19 mouse cellular contexts compared by ENCODE assay signal in the genomic region with DNA sequence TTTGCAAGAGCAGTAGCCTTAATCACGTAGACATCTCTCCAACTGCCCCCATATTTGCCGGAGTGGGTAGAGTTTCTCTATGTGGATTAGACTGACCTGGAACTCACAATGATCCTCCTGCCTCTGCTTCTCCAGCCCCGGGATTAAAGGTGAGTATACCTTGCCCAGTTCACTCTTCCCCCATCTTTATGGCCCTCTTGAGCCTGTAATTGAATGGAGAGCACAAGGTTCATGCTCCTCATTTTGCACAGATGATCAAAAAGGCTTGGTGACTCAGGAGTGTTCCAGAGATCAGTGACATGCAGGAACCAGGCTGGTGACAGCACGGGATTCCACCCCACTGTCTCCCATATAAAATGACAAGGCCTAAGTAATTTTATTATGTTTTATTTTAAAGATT. TPM values are rescaled to one million over a fixed set of nuclear protein-coding genes. Genes with fewer than 3 reads are reported as not detected.
DNase-seq lines count a peak whose midpoint lies in the region; ATAC-seq and TF ChIP-seq lines count a peak whose summit lies in the region.
"Had no signal": no experiment of that assay in that cellular context is flagged by ENCODE, and none has a peak within 500 bp of the region (broad histone marks: within the 10 kb centered on the region; RNA-seq: fewer than 3 reads in every experiment).

No protein-coding gene starts in this region.

- ATAC-seq in intestine, embryonic 15.5 days = peak; percentile 55; the same call in 1 of the 2 replicates
- ATAC-seq in intestine, embryonic 16.5 days = peak; percentile 74
- ATAC-seq: forebrain, embryonic 13.5 days; forebrain, embryonic 15.5 days; forebrain, postnatal 0 days had no signal

- TF ChIP-seq CTCF in small intestine, adult 2 months (IDR thresholded peaks at IDR 0.05; ENCODE audit: extremely low read depth, insufficient read length, insufficient replicate concordance, low read depth, low read length) = no peak

- no peak overlapping the region for H3K27ac ChIP-seq in intestine, embryonic 15.5 days
- no peak overlapping the region for H3K27ac ChIP-seq in intestine, embryonic 16.5 days (ENCODE audit: low read length)
- peak overlapping the region; percentile 80; the same call in 1 of the 2 replicates for H3K27ac ChIP-seq in small intestine, adult 2 months (ENCODE audit: insufficient read depth, low read depth, low read length)
- no peak overlapping the region for H3K27ac ChIP-seq in embryonic facial prominence, embryonic 10.5 days (replicated peaks)
- H3K27ac ChIP-seq: embryonic facial prominence, embryonic 13.5 days; embryonic facial prominence, embryonic 15.5 days; forebrain, embryonic 13.5 days; forebrain, embryonic 15.5 days had no signal

- DNase-seq in left cerebral cortex, postnatal 25 days (ENCODE audit: low spot score in 2 of 2) = no peak
- DNase-seq in embryonic facial prominence, embryonic 10.5 days (ENCODE audit: low spot score) = no peak
- DNase-seq: adrenal gland, adult 2 months; adrenal gland, postnatal 10 days; adrenal gland, postnatal 25 days; cerebellum, adult 11 months; cerebellum, adult 18-20 months; cerebellum, adult 8-10 months; cerebellum, adult 9-11 months; cerebellum, postnatal 25 days; forebrain, postnatal 0 days had no signal

- no peak overlapping the region for H3K9ac ChIP-seq in intestine, embryonic 15.5 days
- no peak overlapping the region for H3K9ac ChIP-seq in intestine, embryonic 16.5 days (ENCODE audit: low read depth, low read length)
- H3K9ac ChIP-seq: embryonic facial prominence, embryonic 13.5 days; embryonic facial prominence, embryonic 15.5 days; forebrain, embryonic 13.5 days; forebrain, embryonic 15.5 days; forebrain, postnatal 0 days had no signal

- no peaks in the 10 kb centered on the region for H3K9me3 ChIP-seq in intestine, embryonic 15.5 days
- H3K9me3 ChIP-seq in intestine, embryonic 16.5 days (ENCODE audit: control insufficient read depth, low read length) = no peaks in the 10 kb centered on the region
- no peaks in the 10 kb centered on the region for H3K9me3 ChIP-seq in embryonic facial prominence, embryonic 10.5 days
- H3K9me3 ChIP-seq: embryonic facial prominence, embryonic 13.5 days; embryonic facial prominence, embryonic 15.5 days; forebrain, embryonic 13.5 days; forebrain, embryonic 15.5 days had no signal

- 76% methylated on average over 4 of the region's 4 CpGs for WGBS in intestine, embryonic 15.5 days
- WGBS in intestine, embryonic 16.5 days = 72% methylated on average over 4 of the region's 4 CpGs
- WGBS in small intestine, adult 2 months = 52% methylated on average over 4 of the region's 4 CpGs
- 80% methylated on average over 4 of the region's 4 CpGs for WGBS in embryonic facial prominence, embryonic 10.5 days

- no peaks in the 10 kb centered on the region for H3K36me3 ChIP-seq in intestine, embryonic 15.5 days
- H3K36me3 ChIP-seq in intestine, embryonic 16.5 days (ENCODE audit: control insufficient read depth, insufficient read depth, low read length) = no peaks in the 10 kb centered on the region
- H3K36me3 ChIP-seq in small intestine, adult 2 months (ENCODE audit: control insufficient read depth, insufficient read depth, low read length) = no peaks in the 10 kb centered on the region
- H3K36me3 ChIP-seq in embryonic facial prominence, embryonic 10.5 days (replicated peaks) = no peaks in the 10 kb centered on the region
- H3K36me3 ChIP-seq: embryonic facial prominence, embryonic 13.5 days; embryonic facial prominence, embryonic 15.5 days; forebrain, embryonic 15.5 days had no signal

- no peak for TF ChIP-seq POLR2A in small intestine, adult 2 months (IDR thresholded peaks at IDR 0.05; ENCODE audit: low read depth, low read length)

- H3K27me3 ChIP-seq in intestine, embryonic 15.5 days (replicated peaks) = no peaks in the 10 kb centered on the region
- H3K27me3 ChIP-seq in intestine, embryonic 16.5 days (replicated peaks; ENCODE audit: control insufficient read depth, insufficient read depth, low read length) = no peaks in the 10 kb centered on the region
- H3K27me3 ChIP-seq in small intestine, adult 2 months (ENCODE audit: control insufficient read depth, insufficient read depth, low read length) = no peaks in the 10 kb centered on the region
- H3K27me3 ChIP-seq in embryonic facial prominence, embryonic 10.5 days (replicated peaks; ENCODE audit: low read depth, poor library complexity, severe bottlenecking) = no peaks in the 10 kb centered on the region
- H3K27me3 ChIP-seq: embryonic facial prominence, embryonic 15.5 days; forebrain, embryonic 13.5 days; forebrain, embryonic 15.5 days had no signal

- H3K4me3 ChIP-seq in intestine, embryonic 15.5 days (replicated peaks) = no peak overlapping the region
- H3K4me3 ChIP-seq in intestine, embryonic 16.5 days (ENCODE audit: low read length) = no peak overlapping the region
- no peak overlapping the region for H3K4me3 ChIP-seq in small intestine, adult 2 months (ENCODE audit: low read depth, low read length)
- H3K4me3 ChIP-seq in embryonic facial prominence, embryonic 10.5 days = no peak overlapping the region
- H3K4me3 ChIP-seq: embryonic facial prominence, embryonic 13.5 days; embryonic facial prominence, embryonic 15.5 days; erythroblast, embryonic 14.5 days; forebrain, embryonic 13.5 days; forebrain, embryonic 15.5 days had no signal

- H3K4me1 ChIP-seq in intestine, embryonic 15.5 days (replicated peaks) = no peaks in the 10 kb centered on the region
- no peaks in the 10 kb centered on the region for H3K4me1 ChIP-seq in intestine, embryonic 16.5 days (ENCODE audit: control insufficient read depth, insufficient read depth, low read length)
- H3K4me1 ChIP-seq in small intestine, adult 2 months (ENCODE audit: control insufficient read depth, insufficient read depth, insufficient read length, low read length) = peaks cover 1% of the 10 kb centered on the region; the same call in 1 of the 2 replicates
- no peaks in the 10 kb centered on the region for H3K4me1 ChIP-seq in embryonic facial prominence, embryonic 10.5 days
- H3K4me1 ChIP-seq: embryonic facial prominence, embryonic 13.5 days; embryonic facial prominence, embryonic 15.5 days; forebrain, embryonic 13.5 days; forebrain, embryonic 15.5 days had no signal

- H3K4me2 ChIP-seq in intestine, embryonic 15.5 days (replicated peaks) = no peak overlapping the region
- no peak overlapping the region for H3K4me2 ChIP-seq in intestine, embryonic 16.5 days (ENCODE audit: low read depth, low read length)
- H3K4me2 ChIP-seq: embryonic facial prominence, embryonic 13.5 days; embryonic facial prominence, embryonic 15.5 days; forebrain, embryonic 13.5 days; forebrain, embryonic 15.5 days had no signal

- intact Hi-C loops in left cerebral cortex, postnatal 25 days (cut with DNase I) = no loop called here

RNA-seq across cellular contexts. Expression of a gene that starts 7.1 kb away (rescaled TPM):
- polyA plus RNA-seq in intestine, embryonic 15.5 days (2015; fragmentation: Nextera tagmentation; extraction: Ambion mirVana) = 416 and 446 TPM in 2 replicates
- 52.6 and 307 TPM in 2 replicates for polyA plus RNA-seq in intestine, embryonic 16.5 days (2015; fragmentation: Nextera tagmentation; extraction: Ambion mirVana)
- polyA plus RNA-seq in small intestine, adult 2 months (2012; rRNA removed) = 219 and 504 TPM in 2 replicates
- total RNA-seq in left cerebral cortex, postnatal 25 days (2021) = 100 to 1,000 TPM; 354 to 378 TPM
- 400 and 407 TPM in 2 replicates for polyA plus RNA-seq in embryonic facial prominence, embryonic 10.5 days (2016; fragmentation: Nextera tagmentation; extraction: Ambion mirVana)
